Mouse (Mus musculus) CH12.LX (cell line): ENCODE measurements around the gene Zfp593. TPM values are rescaled to one million over a fixed set of nuclear protein-coding genes. Genes with fewer than 3 reads are reported as not detected.
A peak's percentile ranks its signal among the peaks of the same experiment; 100 is the strongest.

Source experiments
- DNase-seq: peaks from one replicate; pipeline ENCODE4 v3.0.0-alpha.2; 2013; ENCODE audit errors: extremely low read depth
- H3K27ac ChIP-seq: 2 replicates; pipeline ENCODE4 v1.5.1; 2012; ENCODE audit warnings: low read depth, mild to moderate bottlenecking, control low read depth, moderate library complexity; ENCODE audit not compliant: insufficient read depth
- H3K27me3 ChIP-seq: replicated peaks from 2 replicates; pipeline ENCODE3; 2012; ENCODE audit warnings: inconsistent platforms
- H3K36me3 ChIP-seq, 2 experiments: replicated peaks in 1 of 2; 2 replicates each; pipeline versions ENCODE3 to v1.6.1; 2012; ENCODE audit warnings: inconsistent platforms in 1 of 2, low read length in 1 of 2, mild to moderate bottlenecking in 1 of 2, mixed read lengths in 1 of 2, moderate library complexity in 1 of 2; ENCODE audit not compliant: control insufficient read depth in 1 of 2, insufficient read depth in 1 of 2
- H3K4me1 ChIP-seq, 2 experiments: 2 replicates each; pipeline ENCODE4 v1.6.1; 2012; ENCODE audit warnings: inconsistent platforms in 1 of 2, moderate library complexity in 1 of 2; ENCODE audit not compliant: insufficient read depth in 2 of 2, control insufficient read depth in 1 of 2
- H3K4me2 ChIP-seq: 2 replicates; pipeline ENCODE4 v1.6.1; 2012; ENCODE audit warnings: low read depth, mild to moderate bottlenecking, control low read depth; ENCODE audit not compliant: poor library complexity, insufficient read depth, severe bottlenecking
- H3K4me3 ChIP-seq, 3 experiments: fragments of 150-350 bp in 1 of 3; sonication (generic) in 1 of 3; replicated peaks in 1 of 3; 2 replicates each; pipeline versions ENCODE3 to v1.5.1; 2011 to 2012; ENCODE audit warnings: low read depth in 2 of 3, low read length in 2 of 3, mild to moderate bottlenecking in 2 of 3, moderate library complexity in 2 of 3, control low read depth in 1 of 3, improper control_type of control experiment in 1 of 3, inconsistent platforms in 1 of 3, mixed read lengths in 1 of 3; ENCODE audit not compliant: poor library complexity in 1 of 3
- H3K79me2 ChIP-seq: replicated peaks from 2 replicates; pipeline ENCODE4 v1.6.1; 2012; ENCODE audit warnings: mild to moderate bottlenecking, moderate library complexity; ENCODE audit not compliant: control insufficient read depth, poor library complexity, insufficient read depth, severe bottlenecking; ENCODE audit errors: extremely low read depth
- H3K9ac ChIP-seq: 2 replicates; pipeline ENCODE4 v1.6.1; 2012; ENCODE audit warnings: low read depth, mild to moderate bottlenecking, control low read depth, moderate library complexity; ENCODE audit not compliant: insufficient read depth
- H3K9me3 ChIP-seq: replicated peaks from 2 replicates; pipeline ENCODE3; 2012; ENCODE audit warnings: low read length, inconsistent platforms, mixed read lengths
- ELF1 ChIP-seq: IDR thresholded peaks from 2 replicates; pipeline ENCODE4 v1.6.1; 2014; ENCODE audit warnings: low read depth, mild to moderate bottlenecking, inconsistent platforms, low read length, improper control_type of control experiment
- ETS1 ChIP-seq: conservative IDR thresholded peaks from 2 replicates; pipeline ENCODE4 v1.6.1; 2012; ENCODE audit warnings: low read depth, mild to moderate bottlenecking, inconsistent platforms, low read length, improper control_type of control experiment, moderate library complexity
- HCFC1 ChIP-seq: IDR thresholded peaks from 2 replicates; pipeline ENCODE4 v1.6.1; 2012; ENCODE audit warnings: low read depth, mild to moderate bottlenecking, inconsistent platforms, low read length, improper control_type of control experiment
- IRF4 ChIP-seq: IDR thresholded peaks from 2 replicates; pipeline ENCODE4 v1.6.1; 2014; ENCODE audit warnings: low read depth, mild to moderate bottlenecking, inconsistent platforms, low read length, improper control_type of control experiment
- JUN ChIP-seq: IDR thresholded peaks from 2 replicates; pipeline ENCODE4 v1.6.1; 2011; ENCODE audit warnings: low read depth, mild to moderate bottlenecking, low read length, improper control_type of control experiment, moderate library complexity; ENCODE audit not compliant: insufficient read depth
- KAT2A ChIP-seq: IDR thresholded peaks from 2 replicates; pipeline ENCODE4 v1.6.1; 2012; ENCODE audit warnings: low read length, improper control_type of control experiment, inconsistent platforms; ENCODE audit not compliant: insufficient replicate concordance
- MXI1 ChIP-seq: IDR thresholded peaks from 2 replicates; pipeline ENCODE4 v1.6.1; 2011; ENCODE audit warnings: mild to moderate bottlenecking, low read depth, low read length, improper control_type of control experiment
- NRF1 ChIP-seq: IDR thresholded peaks from 2 replicates; pipeline ENCODE4 v1.6.1; 2014; ENCODE audit warnings: low read depth, mild to moderate bottlenecking, inconsistent platforms, low read length, improper control_type of control experiment, moderate library complexity
- PAX5 ChIP-seq: IDR thresholded peaks from 2 replicates; pipeline ENCODE4 v1.6.1; 2012; ENCODE audit warnings: low read length, inconsistent platforms, mixed read lengths
- SIN3A ChIP-seq: IDR thresholded peaks from 2 replicates; pipeline ENCODE4 v1.6.1; 2012; ENCODE audit warnings: low read length, improper control_type of control experiment, inconsistent platforms
- UBTF ChIP-seq: IDR thresholded peaks from 2 replicates; pipeline ENCODE4 v1.6.1; 2012; ENCODE audit warnings: low read depth, mild to moderate bottlenecking, inconsistent platforms, low read length, improper control_type of control experiment, moderate library complexity
- USF2 ChIP-seq: conservative IDR thresholded peaks from 2 replicates; pipeline ENCODE4 v1.6.1; 2011; ENCODE audit warnings: low read depth, low read length, improper control_type of control experiment
- ZMIZ1 ChIP-seq: IDR thresholded peaks from 2 replicates; pipeline ENCODE4 v1.6.1; 2012; ENCODE audit warnings: low read depth, mild to moderate bottlenecking, inconsistent platforms, low read length, improper control_type of control experiment
- dilution Hi-C: fragments of 300-500 bp; cut with MboI; formaldehyde crosslinking; loops from 2 replicates; pipeline ENCODE4 v1.14.3; 2020; ENCODE audit warnings: low sequenced_read_pairs; ENCODE audit not compliant: extremely low pct_unique_long_range_greater_than_20kb, extremely low pct_ligation_motif_present
- in situ Hi-C: fragments of 300-500 bp; cut with MboI; formaldehyde crosslinking; loops from 3 replicates; pipeline ENCODE4 v1.14.3; 2019; ENCODE audit warnings: low sequenced_read_pairs, low pct_ligation_motif_present, low pct_unique_long_range_greater_than_20kb, mixed read lengths
- polyA plus RNA-seq: library from polyadenylated mRNA; unstranded; fragments of >175 nt; gene quantifications from 2 replicates; pipeline ENCODE4 v1.2.1, GENCODE M21; 2012; ENCODE audit warnings: low read depth; ENCODE audit not compliant: insufficient read length
- total RNA-seq, 2 experiments: library from RNA; depleted of rRNA; stranded (reverse); fragments of 300-350 nt in 1 of 2; fragments of >200 nt in 1 of 2; gene quantifications; 2 replicates each; pipeline ENCODE4 v1.2.3; 2012 to 2014

The Zfp593 gene
- total and polyA plus RNA-seq, 3 experiments, result 28.9 to 34.7 (median 29.1) TPM

DNA sequence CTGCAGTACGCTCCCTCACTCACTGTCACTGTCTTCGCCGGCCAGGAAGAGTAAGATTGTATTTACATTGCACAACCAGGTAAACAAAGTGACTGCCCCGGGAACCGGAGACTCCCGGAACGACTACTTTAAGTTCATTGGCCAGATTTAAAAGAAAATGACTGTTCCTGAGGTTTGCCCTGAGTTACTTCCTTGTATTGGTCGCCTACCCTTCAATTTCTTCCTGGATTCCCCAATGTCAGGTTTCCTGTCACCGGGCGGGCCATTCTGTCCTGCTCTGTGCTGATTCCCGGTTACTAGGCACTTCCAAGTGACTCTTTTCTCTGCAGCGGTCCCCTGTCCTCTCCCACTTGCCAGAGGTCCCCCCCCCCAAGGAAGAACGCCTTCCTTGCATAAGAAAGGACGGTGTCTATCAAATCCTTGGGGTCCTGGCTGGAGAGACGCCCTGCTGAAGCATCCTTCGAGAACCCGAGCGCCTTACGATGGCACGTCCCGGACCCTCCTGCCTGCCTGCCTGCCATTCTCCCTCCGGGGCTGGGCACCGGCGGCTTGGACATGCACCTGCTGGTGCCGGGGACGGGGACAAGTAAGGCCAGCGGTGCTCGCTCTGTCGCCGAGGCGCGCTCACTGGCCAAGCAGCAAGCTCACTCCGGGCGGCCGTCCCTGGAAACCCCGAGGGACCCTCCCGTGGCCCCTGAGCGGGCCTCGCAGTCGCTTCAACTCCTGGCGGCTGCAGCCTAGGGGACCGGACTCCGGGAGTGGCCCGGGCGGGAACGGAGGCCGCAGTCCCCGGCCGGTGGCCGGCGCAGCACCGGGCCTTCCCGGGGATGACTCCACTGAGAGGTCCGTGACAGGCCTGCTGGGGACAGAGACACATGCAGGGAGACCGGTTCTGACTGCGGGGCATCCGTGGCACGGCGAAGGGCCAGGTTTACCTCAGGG lies 41.1 kb upstream of the Zfp593 start:
- Histone ChIP-seq H3K27me3 (no peaks in the 10 kb centered on the region), H3K27ac (peak overlapping the region; percentile 25; the same call in 1 of the 2 replicates), H3K4me3 (peak overlapping the region; percentile 79 to 99 (median 96)), H3K36me3 (peaks cover 9 to 33% of the 10 kb centered on the region in 2 experiments), H3K9ac (peak overlapping the region; percentile 68), H3K4me1 (peaks cover 0 to 25% of the 10 kb centered on the region in 2 experiments; a peak in 2 of 4 replicates), H3K9me3 (no peaks in the 10 kb centered on the region), H3K79me2 (peaks cover 18% of the 10 kb centered on the region), H3K4me2 (peak overlapping the region; percentile 81)
- peak; percentile 11 for DNase-seq
- dilution Hi-C loops, result no loop called here
- TF ChIP-seq ELF1, result 0 out of 2 replicates have a peak, but pooled peaks have one; percentile 8
- no peak; the same call in 1 of the 2 replicates for TF ChIP-seq SIN3A
- TF ChIP-seq UBTF, result peak; percentile 79; the same call in 1 of the 2 replicates
- no peak for TF ChIP-seq ZMIZ1
- in situ Hi-C loops, result loop anchor here (5.0 kb wide), 1 partner anchor 39 kb away; the partner anchor contains the start of genes Gm30191 and Zfp593

DNA sequence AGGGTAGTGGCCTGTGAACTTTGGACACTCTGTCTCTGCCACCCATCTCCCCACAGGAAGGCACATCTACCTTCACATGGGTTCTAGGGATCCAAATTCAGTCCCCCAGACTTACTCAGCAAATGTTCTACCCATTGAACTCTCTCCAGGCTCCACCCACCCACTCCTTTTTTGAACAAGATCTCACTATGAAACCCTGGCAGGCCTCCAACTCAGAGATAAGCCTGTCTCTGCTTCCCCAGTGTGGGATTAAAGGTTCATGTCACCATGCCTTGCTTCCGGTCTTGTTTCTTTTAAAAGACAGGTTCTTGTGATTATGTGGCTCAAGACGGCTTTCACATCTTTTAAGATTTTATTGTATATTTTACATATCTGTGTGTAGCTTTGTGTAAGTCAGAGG lies 39.5 kb upstream of the Zfp593 start:
- H3K27ac ChIP-seq, result no peak overlapping the region
- no peak overlapping the region for H3K4me2 ChIP-seq
- no peak for DNase-seq
- peaks cover 0 to 25% of the 10 kb centered on the region in 2 experiments; a peak in 2 of 4 replicates for H3K4me1 ChIP-seq
- H3K27me3 ChIP-seq, result no peaks in the 10 kb centered on the region
- peak overlapping the region; percentile 5; the same call in 1 of the 2 replicates for H3K9ac ChIP-seq
- no peaks in the 10 kb centered on the region for H3K9me3 ChIP-seq
- TF ChIP-seq IRF4 (no peak), ETS1 (no peak), JUN (no peak), ZMIZ1 (no peak), USF2 (no peak), SIN3A (no peak), PAX5 (no peak), NRF1 (no peak), KAT2A (no peak), HCFC1 (no peak), MXI1 (no peak)
- dilution Hi-C loops, result no loop called here
- H3K36me3 ChIP-seq, result peaks cover 11 to 42% of the 10 kb centered on the region in 2 experiments
- no peak overlapping the region for H3K4me3 ChIP-seq
- peaks cover 18% of the 10 kb centered on the region for H3K79me2 ChIP-seq
- in situ Hi-C loops, result loop anchor here (5.0 kb wide), 1 partner anchor 38 kb away; the partner anchor contains the start of genes Gm30191 and Zfp593
